Mouse (Mus musculus) spleen, adult 18-20 months (tissue): ENCODE measurements around the gene Ulk4.

ENCODE experiments used
- DNase-seq, 2 experiments: peaks; one replicate each; pipeline ENCODE4 v3.0.0; 2022; ENCODE audit warnings: mixed read lengths in 2 of 2

The Ulk4 gene

GRCm38 (mm10) chr9:121299976-121300570 is 23.1 kb upstream of the Ulk4 start:
- DNase-seq: no peak

GRCm38 (mm10) chr9:121299223-121299755 is 22.3 kb upstream of the Ulk4 start:
- DNase-seq: no peak

GRCm38 (mm10) chr9:121298411-121299091 is 21.6 kb upstream of the Ulk4 start:
- DNase-seq: peak; percentile 56 to 59

- no peak for DNase-seq
Measured at GRCm38 (mm10) chr9:121298065-121298398, 21.0 kb upstream of the Ulk4 start.

- DNase-seq: peak; percentile 60 to 67
Measured at GRCm38 (mm10) chr9:121297171-121298064, 20.4 kb upstream of the Ulk4 start, which contains the start of gene Trak1. Trak1 (plus strand) TSS chr9:121297502.

GRCm38 (mm10) chr9:121295221-121295620 is 18.2 kb upstream of the Ulk4 start:
- DNase-seq: no peak

- no peak for DNase-seq
Measured at GRCm38 (mm10) chr9:121293187-121293586, 16.2 kb upstream of the Ulk4 start.

- DNase-seq: no peak
Measured at GRCm38 (mm10) chr9:121291275-121291674, 14.3 kb upstream of the Ulk4 start.

GRCm38 (mm10) chr9:121286325-121286901 is 9.4 kb upstream of the Ulk4 start:
- DNase-seq: no peak

GRCm38 (mm10) chr9:121285341-121286324 is 8.6 kb upstream of the Ulk4 start:
- peak; percentile 65 to 75 for DNase-seq

- peak in 1 of 2 experiments; percentile 55 for DNase-seq
Measured at GRCm38 (mm10) chr9:121284422-121284821, 7.4 kb upstream of the Ulk4 start.

- no peak for DNase-seq
Measured at GRCm38 (mm10) chr9:121283620-121284185, 6.7 kb upstream of the Ulk4 start.

GRCm38 (mm10) chr9:121281891-121282290 is 4.9 kb upstream of the Ulk4 start:
- no peak for DNase-seq

- no peak for DNase-seq
Measured at GRCm38 (mm10) chr9:121279216-121279615, 2.2 kb upstream of the Ulk4 start.

GRCm38 (mm10) chr9:121276745-121277117 is 266 bp downstream of the Ulk4 start:
- DNase-seq: no peak

- DNase-seq: no peak
Measured at GRCm38 (mm10) chr9:121271561-121271960, 5.4 kb downstream of the Ulk4 start.

- DNase-seq: no peak
Measured at GRCm38 (mm10) chr9:121271149-121271548, 5.8 kb downstream of the Ulk4 start.

- no peak for DNase-seq
Measured at GRCm38 (mm10) chr9:121265307-121265706, 11.7 kb downstream of the Ulk4 start.

GRCm38 (mm10) chr9:121257106-121257505 is 19.9 kb downstream of the Ulk4 start:
- no peak for DNase-seq

GRCm38 (mm10) chr9:121254761-121255160 is 22.2 kb downstream of the Ulk4 start:
- no peak for DNase-seq

- no peak for DNase-seq
Measured at GRCm38 (mm10) chr9:121253983-121254382, 23.0 kb downstream of the Ulk4 start.
